Mouse (Mus musculus): Measurements from ENCODE around the gene Ewsr1.
"Not testable (repeated sequence)": the region's sequence is repeated elsewhere in the genome, so short reads cannot be mapped to it uniquely, and the experiment has no call there.

Gene Ewsr1

GRCm38 (mm10) chr11:5096480-5097020 is 2.5 kb downstream of the Ewsr1 start:
- DNase-seq (ENCODE audit: low spot score), result no peak

- no peak for DNase-seq (ENCODE audit: low spot score)
Observed at GRCm38 (mm10) chr11:5095877-5096276, 3.2 kb downstream of the Ewsr1 start.

GRCm38 (mm10) chr11:5091706-5092105 is 7.4 kb downstream of the Ewsr1 start:
- DNase-seq (ENCODE audit: low spot score), result peak; percentile 58

DNA sequence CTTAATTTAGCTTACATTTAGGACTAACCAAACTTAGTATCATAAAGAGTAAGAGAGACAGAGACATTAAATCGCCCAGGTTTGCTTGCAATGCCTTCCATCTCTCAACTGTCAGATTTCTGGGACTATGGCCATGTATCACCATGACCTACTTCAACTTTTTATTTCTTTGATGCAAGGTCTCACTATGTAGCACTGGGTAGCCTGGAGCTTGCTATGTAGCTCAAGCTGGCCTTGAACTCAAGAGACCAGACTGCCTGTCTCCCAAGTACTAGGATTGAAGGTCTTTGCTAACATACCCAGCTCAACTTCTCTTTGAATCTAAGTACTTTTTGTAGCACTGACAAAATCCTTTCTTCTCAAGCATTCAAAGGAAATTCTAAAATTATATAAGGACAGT is 9.9 kb downstream of the Ewsr1 start:
- no peak for DNase-seq (ENCODE audit: low spot score)

GRCm38 (mm10) chr11:5076843-5077242 is 22.2 kb downstream of the Ewsr1 start:
- DNase-seq (ENCODE audit: low spot score), result not testable (repeated sequence)

DNA sequence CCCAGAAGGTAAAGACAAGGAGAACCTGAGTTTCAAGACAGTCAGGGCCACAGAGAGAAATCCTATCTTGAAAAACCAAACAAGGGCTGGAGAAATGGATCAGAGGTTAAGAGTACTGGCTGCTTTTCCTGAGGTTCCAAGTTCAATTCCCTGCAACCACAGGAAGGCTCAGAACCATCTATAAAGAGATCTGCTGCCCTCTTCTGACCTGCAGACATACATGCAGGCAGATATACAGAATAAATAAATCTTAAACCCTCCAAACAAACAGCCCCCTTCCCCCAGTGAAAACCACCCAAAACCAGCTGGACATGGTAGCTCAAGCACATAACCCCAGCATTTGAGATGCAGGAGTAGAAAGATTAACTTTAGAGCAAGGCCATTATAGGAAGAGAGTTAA is 23.3 kb downstream of the Ewsr1 start:
- DNase-seq (ENCODE audit: low spot score), result no peak

GRCm38 (mm10) chr11:5074882-5075281 is 24.2 kb downstream of the Ewsr1 start:
- peak; percentile 64 for DNase-seq (ENCODE audit: low spot score)

GRCm38 (mm10) chr11:5068126-5068971 is 30.7 kb downstream of the Ewsr1 start:
- DNase-seq (ENCODE audit: low spot score), result no peak

DNA sequence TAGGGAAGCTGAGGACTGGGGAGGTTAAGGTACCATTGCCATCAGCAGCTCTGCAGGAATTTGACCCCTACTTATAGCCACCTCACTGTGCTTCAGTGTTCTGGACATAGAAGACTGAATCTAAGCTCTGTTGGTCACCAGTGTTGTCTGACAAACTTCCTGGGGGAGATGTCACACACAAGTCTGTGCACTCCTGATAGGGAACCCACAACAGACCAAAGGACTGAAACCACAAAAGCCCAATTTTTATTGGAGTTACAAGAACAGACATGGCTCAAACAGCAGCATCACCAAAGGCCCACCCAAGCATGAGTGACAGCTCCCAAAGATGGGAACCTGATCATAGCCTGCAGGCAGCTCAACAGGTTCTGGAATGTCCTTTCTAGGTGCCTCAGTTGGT is 32.0 kb downstream of the Ewsr1 start:
- no peak for DNase-seq (ENCODE audit: low spot score)

DNA sequence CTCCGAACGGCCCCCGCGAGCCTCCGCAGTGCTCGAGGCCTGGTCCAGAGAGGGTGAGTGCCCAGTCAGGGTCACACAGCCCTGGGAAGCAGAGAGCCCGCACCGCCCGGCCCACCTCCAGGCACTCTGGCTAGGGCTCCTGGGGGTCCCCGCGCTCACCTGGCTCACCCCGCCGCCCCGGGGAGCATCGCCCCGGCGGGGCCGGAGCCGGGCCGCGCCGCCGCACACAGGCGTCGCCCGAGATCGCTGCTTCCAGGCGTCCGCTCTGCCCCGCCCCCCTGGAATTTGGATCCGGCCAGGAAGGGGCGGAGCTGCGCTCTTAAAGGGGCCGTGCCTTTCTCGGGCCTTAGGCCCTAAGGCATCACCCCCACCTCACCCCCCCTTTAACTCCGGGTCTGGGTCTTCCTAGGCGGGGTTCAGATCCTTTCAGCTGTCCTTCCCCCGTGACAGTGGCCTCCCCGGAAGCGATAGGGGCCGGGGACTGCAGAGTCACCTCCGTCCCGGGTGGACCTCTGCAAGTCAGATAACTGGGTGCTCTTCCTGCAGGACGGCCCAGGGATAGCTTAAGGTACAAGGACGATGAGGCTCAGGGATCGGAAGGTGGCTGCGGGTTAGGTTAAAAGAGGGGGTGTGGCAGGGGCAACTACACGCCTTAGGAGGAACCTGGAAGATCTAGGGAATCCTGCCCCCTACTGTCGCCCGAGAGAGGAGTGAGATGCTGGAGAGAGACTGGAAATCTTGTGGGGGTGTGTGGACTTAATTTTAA is 33.8 kb downstream of the Ewsr1 start, which contains the start of gene Gas2l1:
Gene Gas2l1, minus strand, starts transcription at position 272 of the 766 bp plus-strand sequence.
- DNase-seq (ENCODE audit: low spot score), result peak; percentile 89

DNA sequence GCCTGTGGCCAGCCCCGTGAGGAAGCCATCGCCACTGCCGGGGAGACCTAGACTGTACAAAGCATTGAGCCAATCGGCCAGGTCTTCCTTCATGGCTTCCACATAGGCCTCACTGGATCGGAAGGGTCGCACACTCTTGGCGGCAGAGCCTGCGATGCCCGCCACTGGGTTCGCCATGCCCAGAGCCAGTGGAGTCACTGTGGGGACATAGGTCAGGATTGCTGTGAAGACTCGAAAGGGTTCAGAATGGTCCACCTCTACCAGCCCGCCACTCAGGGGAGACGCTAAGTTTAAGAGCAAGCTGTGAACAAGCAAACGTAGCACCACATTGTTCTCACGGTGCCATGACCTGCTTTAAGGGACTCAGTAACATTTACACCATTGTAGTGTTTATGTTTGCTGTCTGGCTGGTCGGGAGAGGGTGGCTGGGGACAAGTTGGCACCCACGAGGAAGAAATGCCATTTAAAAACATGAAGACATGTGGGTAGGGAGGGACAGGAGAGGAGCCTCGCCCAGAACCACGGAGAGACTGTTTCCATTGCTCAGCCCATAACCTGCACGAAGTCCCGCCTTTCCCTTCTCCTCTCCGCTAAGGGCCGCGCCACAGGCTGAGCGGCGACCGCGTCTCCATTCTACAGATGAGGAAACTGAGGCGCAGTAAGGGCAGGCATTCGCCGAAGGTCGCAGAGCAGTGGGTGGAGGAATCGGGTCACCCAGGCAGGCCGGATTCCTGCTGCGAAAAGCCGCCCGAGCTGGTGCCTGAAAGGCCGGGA is 34.6 kb downstream of the Ewsr1 start:
- no peak for DNase-seq (ENCODE audit: low spot score)

DNA sequence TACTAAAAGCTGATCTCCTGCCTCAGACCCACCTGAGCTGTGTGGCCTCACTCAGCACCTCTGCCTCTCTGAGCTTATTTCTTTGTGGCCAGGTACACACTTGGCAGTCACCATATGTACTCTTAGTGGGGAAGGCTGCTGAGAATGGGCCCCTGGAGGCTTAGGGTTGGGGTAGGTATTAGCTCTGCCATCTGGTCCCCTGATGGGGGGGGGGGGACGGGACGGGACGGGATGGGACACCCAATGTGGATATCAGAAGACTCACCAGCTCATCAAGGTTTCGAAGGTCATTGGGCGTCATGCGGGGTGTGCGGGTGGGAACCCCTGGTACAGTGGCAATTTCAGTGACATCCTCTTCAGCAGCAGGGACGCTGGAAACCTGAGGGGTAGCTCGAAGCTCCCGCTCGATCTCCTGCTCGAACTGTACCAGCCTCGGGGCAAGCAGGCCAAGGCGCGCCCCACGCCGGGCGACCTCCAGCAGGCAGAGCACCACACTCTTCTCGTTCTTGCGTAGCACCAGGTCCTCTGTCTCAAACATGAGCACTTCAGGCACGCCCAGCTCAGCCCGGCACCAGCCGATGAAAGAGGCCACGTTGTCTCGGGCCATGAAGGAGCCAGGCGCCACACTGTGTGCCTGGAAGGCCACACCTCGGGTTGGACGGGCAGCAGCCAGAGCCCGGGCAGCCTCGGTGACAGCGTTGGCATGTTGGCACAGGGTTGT is 35.3 kb downstream of the Ewsr1 start:
- DNase-seq (ENCODE audit: low spot score), result no peak

DNA sequence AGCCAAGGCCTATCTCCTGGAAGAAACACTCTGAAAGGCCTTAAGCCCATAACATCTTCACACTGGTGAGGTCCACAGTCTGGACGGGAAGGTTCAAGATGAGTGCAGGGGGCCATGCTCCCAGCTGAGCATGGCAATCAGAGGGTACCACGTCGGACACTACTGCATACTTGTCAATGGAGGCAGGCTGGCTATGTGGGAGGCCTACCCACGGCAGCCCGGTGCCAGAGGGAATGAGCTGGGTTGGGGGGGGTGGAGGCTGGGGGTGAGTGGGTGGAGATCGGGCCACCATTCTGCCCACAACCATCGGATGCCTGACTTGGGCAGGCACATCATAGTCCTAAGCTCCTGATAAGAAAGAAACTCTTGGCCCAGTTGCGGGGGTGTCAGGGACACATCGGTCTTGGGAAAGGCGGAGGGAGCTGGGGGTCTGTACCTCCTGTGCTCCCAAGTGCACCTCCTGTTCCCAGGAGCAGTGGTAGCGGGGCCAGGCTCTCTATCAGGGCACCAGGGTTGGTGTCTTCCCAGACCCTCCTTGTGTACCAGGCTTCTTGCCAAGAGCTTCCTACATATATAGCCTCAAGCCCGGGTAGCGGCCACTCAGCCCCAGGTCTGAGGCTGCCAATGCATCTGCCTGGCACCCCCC is 36.1 kb downstream of the Ewsr1 start:
- DNase-seq (ENCODE audit: low spot score), result no peak

DNA sequence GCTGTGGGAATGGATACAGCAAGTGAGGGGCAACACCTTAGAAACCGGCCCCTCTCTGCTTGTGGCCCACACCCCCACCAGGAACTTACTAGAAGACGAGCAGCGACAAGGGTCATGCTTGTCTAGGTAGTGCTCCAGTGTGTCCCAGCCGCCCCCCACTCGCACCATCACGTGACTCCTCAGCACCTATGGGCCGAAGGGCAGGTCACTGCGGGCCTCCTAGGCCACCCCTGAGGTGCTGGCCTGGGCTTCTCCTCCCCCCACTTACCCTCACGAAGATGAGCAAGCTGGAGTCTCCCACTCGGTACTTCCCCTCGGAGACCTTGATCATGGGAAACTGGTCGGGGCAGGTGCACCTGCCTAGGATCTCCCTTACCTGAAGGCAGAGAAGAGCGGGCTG is 36.7 kb downstream of the Ewsr1 start:
- no peak for DNase-seq (ENCODE audit: low spot score)

DNA sequence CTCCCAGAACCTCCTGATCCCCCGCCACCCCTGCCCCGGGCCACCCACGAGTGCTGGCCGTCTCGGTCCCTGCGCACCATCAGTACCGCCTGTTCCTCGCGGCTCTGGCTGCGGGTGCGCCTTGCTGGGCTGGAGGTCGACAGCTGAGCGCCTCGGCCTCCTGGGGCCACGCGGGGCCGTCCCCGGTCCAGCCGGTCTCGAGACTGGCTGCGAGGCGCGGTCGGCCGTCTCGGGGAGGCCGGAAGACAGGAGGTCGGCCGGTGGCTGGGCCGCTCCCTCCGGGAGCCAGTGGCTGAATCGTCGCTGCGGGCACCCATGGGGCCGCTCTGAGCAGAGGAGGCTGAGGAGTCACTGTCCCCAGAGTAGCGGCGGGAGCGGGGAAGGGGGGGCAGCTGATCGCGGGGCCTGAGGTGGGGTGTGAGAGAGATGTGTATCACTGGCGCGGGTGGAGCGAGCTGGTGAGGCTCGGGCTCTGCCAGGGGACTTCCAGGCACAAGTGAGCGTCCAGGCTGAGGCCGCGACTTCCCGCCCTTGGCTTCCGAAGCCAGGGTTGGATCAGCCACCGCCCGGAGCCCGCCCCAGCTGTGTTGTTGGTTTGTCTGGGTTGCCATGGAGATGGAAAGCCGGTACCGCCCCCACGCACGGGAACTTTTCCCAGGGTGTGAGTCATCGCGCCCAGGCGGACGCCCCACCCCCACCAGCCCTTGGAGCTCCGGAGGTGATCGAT is 37.5 kb downstream of the Ewsr1 start:
- DNase-seq (ENCODE audit: low spot score), result peak; percentile 77

GRCm38 (mm10) chr11:5060756-5061412 is 38.2 kb downstream of the Ewsr1 start:
- DNase-seq (ENCODE audit: low spot score), result peak; percentile 52

DNA sequence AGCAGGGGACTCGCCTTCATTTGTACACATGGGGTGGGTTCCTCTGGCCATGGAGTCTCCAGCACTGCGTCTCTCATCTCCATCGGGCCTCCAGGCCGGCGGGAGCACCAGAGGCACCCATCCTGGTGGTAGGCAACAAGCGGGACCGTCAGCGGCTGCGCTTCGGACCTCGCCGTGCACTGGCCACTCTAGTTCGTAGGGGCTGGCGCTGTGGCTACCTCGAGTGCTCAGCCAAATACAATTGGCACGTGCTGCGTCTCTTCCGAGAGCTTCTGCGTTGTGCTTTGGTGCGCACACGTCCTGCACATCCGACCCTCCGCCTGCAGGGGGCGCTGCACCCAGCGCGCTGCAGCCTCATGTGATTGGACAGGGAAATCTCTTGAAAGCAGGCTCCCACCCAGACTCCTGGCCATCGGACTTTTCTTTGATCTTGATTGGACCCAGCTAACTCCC is 39.3 kb downstream of the Ewsr1 start:
- DNase-seq (ENCODE audit: low spot score), result peak; percentile 74

- DNase-seq (ENCODE audit: low spot score), result no peak
Observed at GRCm38 (mm10) chr11:5059230-5059629, 39.8 kb downstream of the Ewsr1 start.

GRCm38 (mm10) chr11:5058783-5059182 is 40.3 kb downstream of the Ewsr1 start:
- no peak for DNase-seq (ENCODE audit: low spot score)

Data from retina, embryonic 14.5 days (tissue).